Comparison of ENCODE assay signal across 8 mouse cellular contexts in genomic region chr19:38819427-38819802, GRCm38 (mm10). TPM values are rescaled to one million over a fixed set of nuclear protein-coding genes. Genes with fewer than 3 reads are reported as not detected.
A peak's percentile ranks its signal among the peaks of the same experiment; 100 is the strongest.
DNase-seq lines count a peak whose midpoint lies in the region; ATAC-seq and TF ChIP-seq lines count a peak whose summit lies in the region.

No protein-coding gene starts in this region.

- H3K36me3 ChIP-seq in heart, embryonic 13.5 days, result peaks cover 19% of the 10 kb centered on the region
- peaks cover 31% of the 10 kb centered on the region for H3K36me3 ChIP-seq in G1E (replicated peaks)

- H3K9ac ChIP-seq in heart, embryonic 13.5 days, result peak overlapping the region; percentile 91

- no peak for DNase-seq in heart, adult 11 months
- no peak for DNase-seq in G1E (ENCODE audit: low spot score)
- no peak for DNase-seq in adrenal gland, postnatal 25 days
- DNase-seq in layer of hippocampus, postnatal 25 days (ENCODE audit: extremely low spot score in 1 of 2, low spot score in 1 of 2), result no peak
- DNase-seq in ovary, adult 18-20 months (ENCODE audit: low spot score), result no peak

- peak overlapping the region; percentile 92 for H3K4me3 ChIP-seq in heart, embryonic 13.5 days
- H3K4me3 ChIP-seq in G1E (ENCODE audit: low read depth, low read length), result peak overlapping the region; percentile 88

- ATAC-seq in heart, embryonic 13.5 days (ENCODE audit: extremely low read depth, insufficient number of reproducible peaks, low FRiP score, low TSS enrichment), result no peak
- no peak for ATAC-seq in G1E (ENCODE audit: extremely low read depth, insufficient number of reproducible peaks, low FRiP score, poor library complexity, severe bottlenecking)
- peak; percentile 55 to 56 for ATAC-seq in hematopoietic stem cell, adult 5-6 weeks (replicated peaks in 1 of 2; ENCODE audit: insufficient read depth in 1 of 2, low FRiP score in 2 of 2, low TSS enrichment in 1 of 2, low read depth in 1 of 2, poor library complexity in 2 of 2, severe bottlenecking in 2 of 2)
- ATAC-seq in megakaryocyte progenitor cell, adult 5-6 weeks (replicated peaks; ENCODE audit: poor library complexity), result peak; percentile 47

- peak overlapping the region; percentile 73 for H3K27ac ChIP-seq in heart, embryonic 13.5 days (replicated peaks)

- WGBS in heart, embryonic 13.5 days, result 12% methylated on average over 16 of the region's 16 CpGs

- no peak for TF ChIP-seq CTCF in G1E (IDR thresholded peaks at IDR 0.05; ENCODE audit: low read depth, low read length)

- no peaks in the 10 kb centered on the region; the same call in 1 of the 2 replicates for H3K27me3 ChIP-seq in heart, embryonic 13.5 days (replicated peaks)
- H3K27me3 ChIP-seq in G1E (ENCODE audit: insufficient read depth, low read length), result no peaks in the 10 kb centered on the region

- peak overlapping the region; percentile 81 for H3K4me2 ChIP-seq in heart, embryonic 13.5 days

- H3K4me1 ChIP-seq in heart, embryonic 13.5 days, result peaks cover 16% of the 10 kb centered on the region
- peaks cover 42% of the 10 kb centered on the region for H3K4me1 ChIP-seq in G1E (ENCODE audit: insufficient read depth, low read depth, low read length)

- H3K9me3 ChIP-seq in heart, embryonic 13.5 days, result no peaks in the 10 kb centered on the region
- H3K9me3 ChIP-seq in G1E (replicated peaks), result no peaks in the 10 kb centered on the region

RNA-seq across cellular contexts. Expression of gene Noc3l, which starts 0.4 kb away (rescaled TPM):
- 4.0 and 4.1 TPM in 2 replicates for polyA plus RNA-seq in heart, embryonic 13.5 days (2015; fragmentation: Nextera tagmentation; extraction: Ambion mirVana)
- total RNA-seq in G1E (2014; fragmentation: Nextera tagmentation) (13.7 and 19.9 TPM in 2 replicates), G1E (2017) (34.6 and 41.9 TPM in 2 replicates)
- polyA plus RNA-seq in G1E (2012), result 1.3 and 2.4 TPM in 2 replicates
- 35.5 and 50.2 TPM in 2 replicates for total RNA-seq in hematopoietic stem cell, adult 5-6 weeks (2017)
- total RNA-seq in megakaryocyte progenitor cell, adult 5-6 weeks (2015), result 14.5 and 15.8 TPM in 2 replicates
- total RNA-seq in megakaryocyte progenitor cell, adult 5-6 weeks (2017), result 35.0 and 45.5 TPM in 2 replicates
- 16.1 and 17.7 TPM in 2 replicates for total RNA-seq in adrenal gland, postnatal 25 days (2021)
- 10 to 100 TPM; 13.7 to 13.8 TPM for total RNA-seq in layer of hippocampus, postnatal 25 days (2021)

RNA-seq across cellular contexts. Expression of gene Tbc1d12, which starts 17.0 kb away (rescaled TPM):
- polyA plus RNA-seq in heart, embryonic 13.5 days (2015; fragmentation: Nextera tagmentation; extraction: Ambion mirVana), result 1.5 and 1.7 TPM in 2 replicates
- 6.6 and 16.2 TPM in 2 replicates for total RNA-seq in G1E (2014; fragmentation: Nextera tagmentation)
- 7.8 and 7.9 TPM in 2 replicates for total RNA-seq in G1E (2017)
- 0.99 and 1.3 TPM in 2 replicates for polyA plus RNA-seq in G1E (2012)
- total RNA-seq in hematopoietic stem cell, adult 5-6 weeks (2017), result 7.6 and 8.2 TPM in 2 replicates
- total RNA-seq in megakaryocyte progenitor cell, adult 5-6 weeks (2015), result 1.7 and 2.0 TPM in 2 replicates
- total RNA-seq in megakaryocyte progenitor cell, adult 5-6 weeks (2017), result 3.0 TPM in 2 replicates
- 9.3 and 9.9 TPM in 2 replicates for total RNA-seq in adrenal gland, postnatal 25 days (2021)
- 10 to 100 TPM; 12.3 to 13.0 TPM for total RNA-seq in layer of hippocampus, postnatal 25 days (2021)

Comparison
In these comparisons a context has a peak if more than half of its experiments do, and no peak if none do; other contexts are left out.
1. ATAC-seq: peak in hematopoietic stem cell, adult 5-6 weeks (2 of 2) and megakaryocyte progenitor cell, adult 5-6 weeks (single experiment); none in heart, embryonic 13.5 days (single experiment) and G1E (single experiment).